Mouse (Mus musculus) liver, adult (tissue): ENCODE data around the gene Mgp.

ENCODE experiments used
- GATA4 ChIP-seq: IDR thresholded peaks from 2 replicates; pipeline ENCODE4 v1.6.1; 2014; ENCODE audit warnings: mild to moderate bottlenecking, low read length; ENCODE audit not compliant: insufficient replicate concordance

Mgp gene

DNA sequence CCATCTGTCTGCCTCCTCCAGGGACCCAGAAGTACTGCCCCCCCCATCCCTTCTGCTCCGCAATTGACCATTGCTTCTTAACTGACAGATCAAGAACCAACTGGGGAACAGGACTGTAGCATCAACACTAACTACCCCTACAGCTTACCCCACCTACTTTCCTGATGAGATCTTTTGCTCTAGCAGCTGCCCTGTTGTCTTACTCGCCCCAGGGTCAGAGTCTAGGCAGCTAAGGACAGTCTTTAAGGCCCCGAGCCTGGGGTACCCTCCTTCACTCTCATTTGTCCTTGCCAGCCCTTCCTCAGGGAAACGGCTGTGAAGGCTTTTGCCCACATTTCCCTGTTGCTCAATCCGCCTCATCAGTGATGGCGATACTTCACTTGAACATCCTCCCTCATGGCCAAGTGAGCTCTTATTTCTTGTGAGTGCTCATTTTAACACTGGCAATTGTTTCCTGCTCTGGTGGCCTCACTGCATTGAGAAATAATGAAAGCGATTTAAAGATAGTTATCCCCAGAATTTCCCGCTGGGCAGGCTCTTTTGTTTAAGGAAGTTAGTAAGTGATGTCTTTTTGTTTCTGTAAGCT is 28.4 kb upstream of the Mgp start:
- TF ChIP-seq GATA4: no peak

DNA sequence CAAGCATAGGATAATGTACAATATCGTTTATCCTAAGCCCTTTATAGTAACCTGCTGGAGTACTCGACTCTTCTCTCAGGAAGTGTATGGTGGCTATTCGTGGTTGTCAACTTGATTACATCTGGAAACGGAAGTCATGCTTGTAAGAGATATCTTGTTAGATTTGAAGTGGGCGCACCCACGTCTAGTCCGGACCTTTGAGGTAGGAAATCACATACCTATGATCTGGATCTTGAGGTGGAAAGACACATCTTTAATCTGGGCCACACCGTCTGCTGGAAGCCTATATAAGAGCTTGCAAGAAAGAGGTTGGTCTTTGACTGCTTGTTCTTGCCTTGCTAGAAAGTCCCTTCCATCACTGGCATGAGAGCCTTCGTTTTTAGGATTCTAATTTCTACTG is 26.9 kb upstream of the Mgp start:
- TF ChIP-seq GATA4: no peak

DNA sequence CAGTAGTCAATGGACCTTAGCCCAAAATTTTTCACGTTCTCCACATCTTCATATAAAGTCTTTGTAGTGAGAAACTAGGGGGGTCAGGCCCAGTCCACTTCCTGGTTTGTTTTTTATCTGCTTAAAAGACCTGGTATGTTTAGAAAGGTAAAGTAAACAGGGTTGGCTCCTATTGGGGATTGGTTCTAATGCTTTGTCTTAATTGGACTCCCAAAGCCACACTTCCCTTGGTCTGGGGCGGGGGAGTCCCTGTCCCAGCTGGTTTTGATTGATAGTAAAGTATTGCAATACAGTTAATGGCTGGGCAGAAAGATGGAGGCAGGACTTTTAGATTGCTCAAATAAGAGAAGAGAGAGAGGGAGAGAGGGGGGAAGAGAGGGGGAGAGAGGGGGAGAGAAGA is 25.4 kb upstream of the Mgp start:
- no peak for TF ChIP-seq GATA4

- no peak for TF ChIP-seq GATA4
Observed at GRCm38 (mm10) chr6:136900369-136901009, 24.9 kb upstream of the Mgp start.

DNA sequence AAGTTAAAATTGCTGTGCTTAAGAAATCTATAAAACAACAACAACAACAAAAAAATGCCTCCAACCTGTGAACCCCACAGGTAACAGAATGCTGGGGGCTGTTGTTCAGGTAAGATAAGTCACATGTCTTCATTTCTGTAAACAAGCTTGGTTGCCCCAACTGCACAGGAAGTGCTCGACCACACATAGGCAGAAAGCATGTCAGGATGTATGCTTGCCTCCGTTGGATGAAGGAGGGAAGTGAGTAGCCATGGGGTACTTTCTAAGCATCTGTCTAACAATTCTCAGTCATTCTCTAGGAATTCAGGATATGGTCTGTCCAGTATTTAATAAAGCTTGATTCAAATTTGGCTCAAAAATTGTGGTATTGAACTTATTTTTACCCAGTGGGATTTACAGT is 23.3 kb upstream of the Mgp start:
- TF ChIP-seq GATA4: no peak

DNA sequence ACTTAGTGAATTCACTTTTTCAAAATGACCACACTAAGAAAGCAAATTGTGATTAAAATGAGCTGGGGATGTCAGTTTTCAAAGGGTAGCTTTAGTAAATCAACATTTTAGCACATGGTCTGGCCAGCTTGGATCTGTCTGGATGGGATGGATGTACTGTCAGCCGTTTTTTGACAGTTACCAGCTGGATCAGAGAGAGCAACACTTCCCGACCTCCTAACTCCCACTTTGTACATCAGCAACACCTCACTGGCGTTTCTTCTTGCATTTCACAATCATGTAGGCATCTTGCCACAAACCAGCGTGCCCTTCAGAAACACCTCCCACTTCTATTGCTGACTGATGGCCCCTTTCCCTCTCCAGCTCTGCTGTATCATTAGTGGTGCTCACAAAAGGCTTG is 22.6 kb upstream of the Mgp start:
- no peak for TF ChIP-seq GATA4

DNA sequence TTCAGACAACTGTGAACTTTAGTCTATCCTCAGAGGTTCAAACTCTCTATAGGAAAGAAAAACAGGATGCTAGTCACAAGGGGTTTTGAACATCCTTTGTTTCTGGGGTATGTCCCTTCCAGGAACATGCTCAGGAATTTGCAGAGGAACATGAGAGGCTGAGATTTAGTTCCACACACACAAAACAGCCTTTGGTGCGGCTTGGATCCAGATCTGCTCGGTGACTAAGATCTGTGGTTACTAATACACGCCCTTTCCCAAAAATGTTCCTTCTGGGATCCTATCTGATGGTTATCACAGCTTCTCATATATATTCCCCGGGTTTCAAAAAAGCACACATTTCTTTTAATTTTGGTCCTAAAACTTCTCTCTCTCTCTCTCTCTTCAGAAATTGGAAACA is 22.2 kb upstream of the Mgp start:
- no peak for TF ChIP-seq GATA4

DNA sequence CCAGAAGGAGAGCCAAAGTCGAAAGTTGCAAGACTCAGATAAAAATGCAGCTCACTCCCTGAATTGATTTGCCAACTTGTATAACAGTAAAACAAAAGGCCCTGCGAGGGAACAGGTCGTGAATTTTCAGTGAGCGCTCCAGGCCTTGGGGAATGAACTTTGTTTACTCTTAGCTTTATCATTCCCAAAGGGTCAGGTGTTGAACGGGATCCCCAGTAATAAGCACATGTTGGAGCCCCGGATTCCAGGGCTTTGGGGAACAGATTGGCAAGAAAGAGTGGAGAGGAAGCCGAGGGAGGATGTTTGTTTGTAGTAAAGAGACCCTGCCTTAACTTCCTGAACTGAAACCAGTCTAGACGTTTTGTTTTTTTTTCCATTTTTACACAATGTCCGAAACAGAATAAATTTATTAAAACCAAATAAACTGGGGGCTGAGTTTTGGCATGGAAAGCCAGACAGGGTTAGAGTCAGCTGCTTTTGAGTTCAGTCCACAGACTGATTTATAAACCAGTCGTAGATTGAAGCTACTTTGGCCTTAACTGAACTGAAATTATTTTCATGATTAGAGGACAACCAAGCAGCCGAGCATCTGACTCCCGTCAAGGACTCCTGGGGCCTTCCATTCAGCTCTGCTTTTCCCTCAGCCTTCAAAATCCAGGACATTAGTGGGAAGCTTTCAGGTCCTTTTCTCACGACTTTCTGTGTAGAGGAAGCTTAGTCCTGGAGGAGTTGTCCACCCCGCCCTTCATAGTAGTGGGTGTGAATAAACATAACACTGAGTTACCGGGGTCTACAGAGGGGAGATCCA is 19.1 kb upstream of the Mgp start:
- no peak for TF ChIP-seq GATA4

DNA sequence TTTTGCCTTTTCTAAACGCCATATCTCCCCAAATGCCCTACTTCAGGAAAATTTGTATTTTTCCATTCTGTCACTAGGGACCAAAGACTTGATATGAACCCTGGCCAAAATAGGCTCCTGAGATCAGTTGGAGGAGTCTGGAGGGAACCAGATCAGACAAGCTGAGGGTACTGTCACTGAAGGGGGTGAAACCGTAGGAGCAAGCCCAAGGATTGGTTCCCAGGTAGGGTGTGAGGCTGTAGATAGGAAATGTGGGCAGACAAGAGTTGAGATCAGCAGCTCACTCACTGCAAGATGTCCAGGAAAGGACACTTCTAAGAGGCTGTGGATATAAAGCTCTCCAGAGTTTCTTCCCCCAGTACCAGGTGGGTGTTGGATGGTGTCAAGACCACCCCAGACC is 16.4 kb upstream of the Mgp start:
- TF ChIP-seq GATA4: no peak

- TF ChIP-seq GATA4: no peak
Observed at GRCm38 (mm10) chr6:136889554-136889953, 13.9 kb upstream of the Mgp start.

- TF ChIP-seq GATA4: no peak
Observed at GRCm38 (mm10) chr6:136889067-136889466, 13.4 kb upstream of the Mgp start.

GRCm38 (mm10) chr6:136887854-136888253 is 12.2 kb upstream of the Mgp start:
- TF ChIP-seq GATA4: no peak

DNA sequence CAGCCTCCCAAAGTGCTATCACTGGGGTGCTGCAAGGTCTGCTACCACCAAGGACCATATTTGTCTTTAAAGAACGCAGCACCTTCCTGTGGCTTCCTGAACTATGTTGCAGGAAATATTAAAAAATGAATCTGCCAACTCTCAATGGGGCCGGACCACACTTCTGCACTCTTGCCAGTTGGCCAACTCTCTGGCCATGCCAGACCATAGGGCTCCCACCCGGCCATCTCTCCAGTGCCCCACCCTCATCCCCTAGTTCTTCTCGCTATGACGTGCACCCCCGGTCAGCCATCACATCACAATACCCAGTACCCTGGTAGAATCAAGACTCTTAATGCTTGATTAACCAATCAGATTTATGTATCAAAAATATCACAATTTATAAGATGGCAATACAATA is 8.3 kb upstream of the Mgp start:
- no peak for TF ChIP-seq GATA4

DNA sequence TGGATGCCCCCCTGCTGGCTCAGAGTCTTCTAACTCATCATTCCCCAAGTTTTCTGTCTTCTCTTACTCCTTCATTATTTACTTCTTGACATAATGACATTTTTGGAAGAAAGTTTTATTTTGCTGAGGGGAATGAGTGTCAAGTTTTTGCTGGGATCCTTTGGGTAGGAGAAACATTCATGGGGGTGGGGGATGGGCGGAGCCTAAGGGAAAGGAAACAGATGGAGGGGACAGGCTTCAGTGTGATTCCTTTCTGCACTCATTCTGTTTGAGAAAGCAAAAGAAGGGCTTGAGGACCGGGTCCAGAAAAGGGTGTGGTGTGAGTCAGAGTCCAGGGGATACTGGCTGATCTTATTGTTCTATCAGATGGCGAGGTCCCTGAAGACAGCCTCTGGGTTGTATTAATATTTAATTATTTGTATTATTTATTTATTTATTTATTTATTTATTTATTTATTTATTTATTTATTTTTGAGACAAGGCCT is 7.8 kb upstream of the Mgp start:
- TF ChIP-seq GATA4: no peak

DNA sequence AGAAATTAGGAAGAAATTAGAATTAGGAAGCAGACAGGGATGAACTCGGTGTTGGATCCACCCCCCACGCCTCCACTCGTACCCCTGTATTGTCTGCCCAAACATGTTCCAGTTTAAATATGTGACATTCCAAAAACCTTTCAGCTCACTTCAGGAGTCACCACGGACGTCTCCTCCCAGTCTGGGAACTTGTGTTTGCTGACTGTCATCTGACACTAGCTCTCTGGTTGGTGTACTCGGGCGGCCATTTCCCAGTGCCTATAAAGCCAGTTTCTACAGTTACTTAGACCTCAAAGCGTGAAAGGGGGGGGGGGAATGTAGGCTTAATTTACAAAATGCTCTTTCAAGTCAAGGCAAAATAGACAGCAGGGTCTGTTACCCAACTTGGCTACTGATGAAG is 6.1 kb upstream of the Mgp start:
- TF ChIP-seq GATA4: no peak

GRCm38 (mm10) chr6:136874599-136874998 is 1.0 kb downstream of the Mgp start:
- no peak for TF ChIP-seq GATA4
